Mouse (Mus musculus): ENCODE results near the gene Stum. TPM values are rescaled to one million over a fixed set of nuclear protein-coding genes. Genes with fewer than 3 reads are reported as not detected.
"Not testable (repeated sequence)": the region's sequence is repeated elsewhere in the genome, so short reads cannot be mapped to it uniquely, and the experiment has no call there.

Gene Stum
- polyA plus RNA-seq, 1 experiment from 2014 or later = 0.14 TPM

DNA sequence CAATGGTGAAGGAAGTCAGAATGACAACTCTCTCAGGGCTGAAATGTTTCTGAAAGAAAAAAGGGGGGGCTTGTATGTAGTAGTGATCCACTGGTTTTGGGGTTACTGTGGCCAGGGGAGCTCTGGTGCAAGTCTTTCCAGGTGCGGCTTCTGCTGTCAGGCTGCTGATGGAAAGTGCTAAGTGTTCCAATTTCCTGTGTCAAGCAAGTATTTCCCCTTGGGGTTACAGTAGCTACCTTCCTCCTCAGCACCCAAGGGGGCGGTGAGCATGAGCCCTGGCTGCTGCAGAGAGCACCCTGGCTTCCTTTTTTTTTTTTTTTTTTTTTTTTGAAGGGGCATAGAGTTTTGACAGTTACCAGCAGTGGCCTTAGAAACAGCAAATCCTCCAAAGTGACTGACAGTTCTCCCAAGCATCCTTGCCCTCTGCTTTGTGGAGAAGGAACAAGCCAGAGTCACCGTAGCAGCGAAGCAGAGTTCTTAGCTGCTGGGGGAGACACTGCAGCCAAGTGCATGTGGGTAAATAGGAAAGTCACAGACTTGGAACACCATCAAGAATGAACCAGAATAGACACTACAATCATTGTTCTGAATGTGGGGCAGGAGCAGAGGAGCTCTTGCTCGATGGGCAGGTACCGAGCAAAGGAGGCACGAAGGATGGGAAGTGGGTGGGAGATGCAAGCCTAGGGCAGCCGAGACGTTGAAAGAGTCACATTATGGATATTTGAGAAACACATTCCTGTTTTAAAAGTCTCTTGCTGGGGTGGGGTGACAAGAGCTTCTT is 90.1 kb downstream of the Stum start:
- no peak overlapping the region for H3K9ac ChIP-seq (ENCODE audit: low read depth, low read length)
- ATAC-seq (replicated peaks; ENCODE audit: low FRiP score) = no peak
- H3K4me1 ChIP-seq (replicated peaks; ENCODE audit: control insufficient read depth, insufficient read depth, low read length) = peaks cover 20% of the 10 kb centered on the region
- H3K27ac ChIP-seq (ENCODE audit: low read depth, low read length) = no peak overlapping the region
- no peaks in the 10 kb centered on the region for H3K9me3 ChIP-seq (ENCODE audit: control insufficient read depth, low read length)
- 82% methylated on average over 9 of the region's 9 CpGs for WGBS
- no peak overlapping the region for H3K4me2 ChIP-seq
- no peaks in the 10 kb centered on the region for H3K27me3 ChIP-seq (replicated peaks; ENCODE audit: control insufficient read depth, insufficient read depth, low read length)
- H3K4me3 ChIP-seq (ENCODE audit: low read depth, low read length) = no peak overlapping the region
- no peaks in the 10 kb centered on the region for H3K36me3 ChIP-seq (ENCODE audit: control insufficient read depth, insufficient read depth, low read length)
- DNase-seq (ENCODE audit: low spot score) = no peak

GRCm38 (mm10) chr1:180392137-180392798 is 91.0 kb downstream of the Stum start:
- H3K36me3 ChIP-seq (ENCODE audit: control insufficient read depth, insufficient read depth, low read length) = no peaks in the 10 kb centered on the region
- no peaks in the 10 kb centered on the region for H3K27me3 ChIP-seq (replicated peaks; ENCODE audit: control insufficient read depth, insufficient read depth, low read length)
- H3K4me3 ChIP-seq (ENCODE audit: low read depth, low read length) = no peak overlapping the region
- ATAC-seq (replicated peaks; ENCODE audit: low FRiP score) = no peak
- H3K27ac ChIP-seq (ENCODE audit: low read depth, low read length) = no peak overlapping the region
- 78% methylated on average over 5 of the region's 5 CpGs for WGBS
- no peaks in the 10 kb centered on the region for H3K9me3 ChIP-seq (ENCODE audit: control insufficient read depth, low read length)
- no peak overlapping the region for H3K9ac ChIP-seq (ENCODE audit: low read depth, low read length)
- H3K4me2 ChIP-seq = no peak overlapping the region
- no peak for DNase-seq (ENCODE audit: low spot score)
- peaks cover 27% of the 10 kb centered on the region for H3K4me1 ChIP-seq (replicated peaks; ENCODE audit: control insufficient read depth, insufficient read depth, low read length)

- Histone ChIP-seq H3K9ac (ENCODE audit: low read depth, low read length) (no peak overlapping the region), H3K9me3 (ENCODE audit: control insufficient read depth, low read length) (no peaks in the 10 kb centered on the region), H3K4me2 (no peak overlapping the region), H3K4me1 (replicated peaks; ENCODE audit: control insufficient read depth, insufficient read depth, low read length) (peaks cover 29% of the 10 kb centered on the region), H3K27ac (ENCODE audit: low read depth, low read length) (no peak overlapping the region), H3K36me3 (ENCODE audit: control insufficient read depth, insufficient read depth, low read length) (no peaks in the 10 kb centered on the region), H3K4me3 (ENCODE audit: low read depth, low read length) (no peak overlapping the region), H3K27me3 (replicated peaks; ENCODE audit: control insufficient read depth, insufficient read depth, low read length) (no peaks in the 10 kb centered on the region)
- no peak for ATAC-seq (replicated peaks; ENCODE audit: low FRiP score)
- WGBS = 76% methylated on average over 4 of the region's 4 CpGs
- DNase-seq (ENCODE audit: low spot score) = no peak
Observed at GRCm38 (mm10) chr1:180391575-180391945, 91.7 kb downstream of the Stum start.

DNA sequence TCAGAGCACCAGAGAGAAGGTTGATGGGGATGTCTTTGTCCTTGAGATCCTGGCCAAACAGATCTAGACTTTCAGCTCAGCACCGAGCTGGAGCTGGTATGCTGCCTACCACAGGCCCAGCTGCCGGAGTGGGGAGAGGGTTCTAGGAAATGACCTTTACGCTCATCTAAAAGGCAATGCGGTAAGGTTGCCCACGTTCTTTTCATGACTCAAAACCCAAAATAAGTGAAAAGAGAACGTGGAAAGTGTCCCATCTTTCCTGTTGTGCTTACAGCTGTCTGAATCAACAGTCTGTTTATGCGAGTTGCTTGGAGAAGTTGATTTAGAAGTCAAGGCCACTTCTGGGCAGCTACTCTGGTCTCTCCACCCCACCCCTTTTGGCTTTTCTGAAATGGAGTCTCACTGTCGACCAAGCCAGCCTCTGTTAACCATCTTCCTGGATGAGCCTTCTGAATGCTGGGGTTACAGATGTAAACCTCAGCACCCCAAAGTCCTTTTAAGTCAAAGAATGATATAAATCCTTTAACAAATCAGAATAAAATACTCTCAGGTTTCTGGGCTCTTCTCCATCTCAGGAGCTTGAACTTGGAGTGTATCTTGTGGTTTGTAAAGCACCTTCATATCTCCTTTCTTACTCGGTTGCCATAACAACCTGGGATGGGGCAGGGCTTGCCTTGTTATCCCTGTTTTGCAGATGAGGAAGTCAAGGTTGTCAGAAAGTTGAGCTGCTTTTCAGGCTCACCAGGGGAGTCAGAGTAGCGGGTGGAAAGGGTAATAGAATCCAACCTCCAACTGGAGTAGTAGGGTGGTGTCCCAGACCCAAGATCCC is 92.3 kb downstream of the Stum start:
- Histone ChIP-seq H3K36me3 (ENCODE audit: control insufficient read depth, insufficient read depth, low read length) (no peaks in the 10 kb centered on the region), H3K9ac (ENCODE audit: low read depth, low read length) (no peak overlapping the region), H3K4me3 (ENCODE audit: low read depth, low read length) (no peak overlapping the region), H3K4me1 (replicated peaks; ENCODE audit: control insufficient read depth, insufficient read depth, low read length) (peaks cover 30% of the 10 kb centered on the region), H3K4me2 (no peak overlapping the region), H3K9me3 (ENCODE audit: control insufficient read depth, low read length) (no peaks in the 10 kb centered on the region), H3K27me3 (replicated peaks; ENCODE audit: control insufficient read depth, insufficient read depth, low read length) (no peaks in the 10 kb centered on the region), H3K27ac (ENCODE audit: low read depth, low read length) (no peak overlapping the region)
- ATAC-seq (replicated peaks; ENCODE audit: low FRiP score) = no peak
- DNase-seq (ENCODE audit: low spot score) = no peak
- 68% methylated on average over 10 of the region's 10 CpGs for WGBS

DNA sequence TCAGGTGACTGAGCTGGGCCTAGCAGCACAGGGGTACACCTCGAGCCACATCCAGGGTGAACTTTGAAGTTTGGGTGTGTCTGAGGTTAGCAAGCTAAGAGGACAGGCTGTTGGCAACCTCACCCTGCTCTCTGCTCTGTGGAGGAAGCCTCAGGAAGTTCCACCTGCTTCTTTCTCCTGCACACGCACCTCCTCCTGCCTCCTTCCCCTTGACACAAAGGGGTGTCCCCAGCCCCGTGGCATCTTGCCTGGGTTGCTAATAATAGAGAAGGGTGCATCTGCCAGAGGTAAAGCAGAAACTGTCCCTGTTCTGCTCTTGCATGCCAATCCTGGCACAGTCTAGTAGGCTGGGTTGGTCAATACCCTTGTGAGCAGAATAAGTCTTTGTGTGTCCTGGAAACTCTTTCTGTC is 93.0 kb downstream of the Stum start:
- 55% methylated on average over 3 of the region's 3 CpGs for WGBS
- Histone ChIP-seq H3K36me3 (ENCODE audit: control insufficient read depth, insufficient read depth, low read length) (no peaks in the 10 kb centered on the region), H3K9ac (ENCODE audit: low read depth, low read length) (no peak overlapping the region), H3K27ac (ENCODE audit: low read depth, low read length) (no peak overlapping the region), H3K27me3 (replicated peaks; ENCODE audit: control insufficient read depth, insufficient read depth, low read length) (no peaks in the 10 kb centered on the region), H3K9me3 (ENCODE audit: control insufficient read depth, low read length) (no peaks in the 10 kb centered on the region), H3K4me3 (ENCODE audit: low read depth, low read length) (no peak overlapping the region), H3K4me2 (no peak overlapping the region), H3K4me1 (replicated peaks; ENCODE audit: control insufficient read depth, insufficient read depth, low read length) (peaks cover 29% of the 10 kb centered on the region)
- no peak for ATAC-seq (replicated peaks; ENCODE audit: low FRiP score)
- no peak for DNase-seq (ENCODE audit: low spot score)

- not testable (repeated sequence) for ATAC-seq (replicated peaks; ENCODE audit: low FRiP score); H3K9me3 ChIP-seq (ENCODE audit: control insufficient read depth, low read length); H3K27me3 ChIP-seq (replicated peaks; ENCODE audit: control insufficient read depth, insufficient read depth, low read length); H3K4me2 ChIP-seq; H3K9ac ChIP-seq (ENCODE audit: low read depth, low read length); H3K27ac ChIP-seq (ENCODE audit: low read depth, low read length); H3K36me3 ChIP-seq (ENCODE audit: control insufficient read depth, insufficient read depth, low read length); DNase-seq (ENCODE audit: low spot score); H3K4me3 ChIP-seq (ENCODE audit: low read depth, low read length)
- 78% methylated on average over 11 of the region's 11 CpGs for WGBS
- H3K4me1 ChIP-seq (replicated peaks; ENCODE audit: control insufficient read depth, insufficient read depth, low read length) = peaks cover 36% of the 10 kb centered on the region
Observed at GRCm38 (mm10) chr1:180389213-180389760, 94.0 kb downstream of the Stum start.

DNA sequence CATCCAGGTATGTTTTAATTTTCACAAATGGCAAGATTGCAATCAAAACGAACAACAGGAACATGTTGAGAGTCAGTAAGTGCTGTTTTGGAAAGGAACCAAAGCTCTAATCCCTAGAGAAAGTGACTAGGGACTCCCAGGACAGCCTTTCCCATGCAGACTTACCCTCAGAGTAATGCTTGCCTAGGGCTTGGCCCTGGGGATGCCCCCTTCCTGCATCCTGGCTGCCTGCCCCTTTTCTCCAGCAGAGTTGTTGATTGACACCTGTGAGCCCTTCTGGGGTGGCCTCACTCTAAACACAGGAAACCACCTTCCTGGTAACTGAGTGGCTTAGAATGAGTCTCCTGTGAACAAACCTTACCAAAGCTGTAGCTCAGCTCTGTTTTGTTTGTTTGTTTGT is 94.8 kb downstream of the Stum start:
- ATAC-seq (replicated peaks; ENCODE audit: low FRiP score) = no peak
- no peak overlapping the region for H3K9ac ChIP-seq (ENCODE audit: low read depth, low read length)
- peak overlapping the region; percentile 26; the same call in 1 of the 2 replicates for H3K27ac ChIP-seq (ENCODE audit: low read depth, low read length)

DNA sequence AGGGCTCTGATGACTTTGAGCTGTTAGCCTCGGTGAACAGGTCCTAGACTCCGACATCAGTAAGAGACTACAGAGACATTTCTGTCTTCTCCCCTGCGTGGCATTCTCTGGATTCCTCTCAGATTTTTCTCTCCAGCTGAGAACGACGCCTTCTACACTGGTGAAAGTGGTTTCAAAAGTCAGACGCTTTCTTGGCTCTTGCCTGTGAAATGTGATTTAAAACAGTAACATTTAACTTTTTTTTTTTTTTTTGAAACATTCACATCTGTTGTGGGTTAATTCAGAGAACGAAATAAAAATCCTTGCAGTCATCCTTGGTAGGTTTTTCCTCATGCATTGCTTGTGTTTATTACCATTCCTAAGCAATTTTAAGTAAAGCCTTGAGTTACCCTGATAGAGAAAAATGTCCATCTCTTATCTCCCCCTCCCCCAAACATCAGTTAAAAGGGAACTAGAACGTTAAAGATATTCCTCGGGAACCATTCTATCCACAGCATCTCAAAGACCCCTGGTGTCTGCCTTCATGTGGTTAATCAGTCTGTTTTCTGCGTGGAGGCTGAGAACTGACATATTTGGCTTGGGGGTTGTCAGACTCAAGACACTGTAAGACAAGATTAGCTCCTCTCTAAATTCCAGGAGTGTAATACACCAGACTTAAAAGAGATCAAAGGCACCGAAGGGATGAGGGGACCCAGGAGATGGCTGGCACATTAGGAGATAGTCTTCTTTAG is 95.4 kb downstream of the Stum start:
- peak overlapping the region; percentile 42 for H3K4me3 ChIP-seq (ENCODE audit: low read depth, low read length)
- ATAC-seq (replicated peaks; ENCODE audit: low FRiP score) (no peak), DNase-seq (ENCODE audit: low spot score) (no peak)
- peak overlapping the region; percentile 83 for H3K4me2 ChIP-seq
- 12% methylated on average over 11 of the region's 11 CpGs for WGBS
- no peaks in the 10 kb centered on the region for H3K9me3 ChIP-seq (ENCODE audit: control insufficient read depth, low read length)
- H3K36me3 ChIP-seq (ENCODE audit: control insufficient read depth, insufficient read depth, low read length) = no peaks in the 10 kb centered on the region
- peak overlapping the region; percentile 21; the same call in 1 of the 2 replicates for H3K9ac ChIP-seq (ENCODE audit: low read depth, low read length)
- H3K4me1 ChIP-seq (replicated peaks; ENCODE audit: control insufficient read depth, insufficient read depth, low read length) = peaks cover 36% of the 10 kb centered on the region
- H3K27ac ChIP-seq (ENCODE audit: low read depth, low read length) = peak overlapping the region; percentile 26; the same call in 1 of the 2 replicates
- no peaks in the 10 kb centered on the region for H3K27me3 ChIP-seq (replicated peaks; ENCODE audit: control insufficient read depth, insufficient read depth, low read length)

More for the DNA sequence above, 94.8 kb downstream of the Stum start:
- Histone ChIP-seq H3K4me1 (replicated peaks; ENCODE audit: control insufficient read depth, insufficient read depth, low read length) (peaks cover 36% of the 10 kb centered on the region), H3K4me2 (peak overlapping the region; percentile 83; the same call in 1 of the 2 replicates), H3K9me3 (ENCODE audit: control insufficient read depth, low read length) (no peaks in the 10 kb centered on the region), H3K27me3 (replicated peaks; ENCODE audit: control insufficient read depth, insufficient read depth, low read length) (no peaks in the 10 kb centered on the region), H3K4me3 (ENCODE audit: low read depth, low read length) (no peak overlapping the region), H3K36me3 (ENCODE audit: control insufficient read depth, insufficient read depth, low read length) (no peaks in the 10 kb centered on the region)
- 43% methylated on average over 1 of the region's 1 CpGs for WGBS
- DNase-seq (ENCODE audit: low spot score) = no peak

Data from liver, embryonic 11.5 days (tissue).